In genomic region chr7:131897282-131897681, GRCm38 (mm10) we compare ENCODE assay signal across 9 mouse cellular contexts.
DNase-seq lines count a peak whose midpoint lies in the region; ATAC-seq and TF ChIP-seq lines count a peak whose summit lies in the region.
"Had no signal": no experiment of that assay in that cellular context is flagged by ENCODE, and none has a peak within 500 bp of the region (broad histone marks: within the 10 kb centered on the region; RNA-seq: fewer than 3 reads in every experiment).

No protein-coding gene starts in this region.

- H3K9ac ChIP-seq in kidney, embryonic 14.5 days (ENCODE audit: low read depth, low read length) = no peak overlapping the region
- no peak overlapping the region for H3K9ac ChIP-seq in CH12.LX (ENCODE audit: insufficient read depth, low read depth)
- H3K9ac ChIP-seq: liver, embryonic 13.5 days had no signal

- peaks cover 11% of the 10 kb centered on the region for H3K9me3 ChIP-seq in kidney, embryonic 14.5 days (ENCODE audit: control insufficient read depth, low read length)
- peaks cover 5% of the 10 kb centered on the region for H3K9me3 ChIP-seq in CH12.LX (replicated peaks; ENCODE audit: low read length)
- H3K9me3 ChIP-seq: liver, embryonic 13.5 days had no signal

- DNase-seq in kidney, adult 18-20 months = peak; percentile 11
- DNase-seq in CH12.LX (ENCODE audit: extremely low read depth) (no peak), ZHBTc4 (ENCODE audit: low read depth, low spot score) (peak; percentile 16)
- DNase-seq in forelimb bud, embryonic 11.5 days (ENCODE audit: low read depth, low spot score) = peak; percentile 21
- DNase-seq in thymus, postnatal 0 days (ENCODE audit: low spot score) = no peak
- DNase-seq in urinary bladder, postnatal 4 days (ENCODE audit: low spot score in 2 of 2) = no peak
- DNase-seq: liver, embryonic 13.5 days had no signal

- no peak for ATAC-seq in kidney, embryonic 14.5 days (ENCODE audit: low FRiP score, low TSS enrichment)
- no peak for ATAC-seq in megakaryocyte progenitor cell, adult 5-6 weeks (replicated peaks; ENCODE audit: poor library complexity)

- peak in 1 of 2 experiments; percentile 37; a peak in 2 of 4 replicates for TF ChIP-seq CTCF in CH12.LX (conservative IDR thresholded peaks at IDR 0.05 in 1 of 2, IDR thresholded peaks at IDR 0.05 in 1 of 2; ENCODE audit: low read depth in 2 of 2, low read length in 2 of 2)

- H3K4me2 ChIP-seq in kidney, embryonic 14.5 days (replicated peaks; ENCODE audit: low read depth, low read length) = no peak overlapping the region
- no peak overlapping the region for H3K4me2 ChIP-seq in CH12.LX (ENCODE audit: insufficient read depth, low read depth, poor library complexity, severe bottlenecking)
- H3K4me2 ChIP-seq: liver, embryonic 13.5 days had no signal

- H3K79me2 ChIP-seq in CH12.LX (replicated peaks; ENCODE audit: control insufficient read depth, extremely low read depth, insufficient read depth, poor library complexity, severe bottlenecking) = no peaks in the 10 kb centered on the region

- TF ChIP-seq EP300 in CH12.LX (IDR thresholded peaks at IDR 0.05; ENCODE audit: low read length) = no peak

- no peaks in the 10 kb centered on the region for H3K27me3 ChIP-seq in kidney, embryonic 14.5 days (ENCODE audit: control insufficient read depth, insufficient read depth, low read length)
- H3K27me3 ChIP-seq in CH12.LX (replicated peaks) = peaks cover 70% of the 10 kb centered on the region
- H3K27me3 ChIP-seq: liver, embryonic 13.5 days had no signal

- H3K4me1 ChIP-seq in kidney, embryonic 14.5 days (ENCODE audit: control insufficient read depth, insufficient read depth, low read length) = no peaks in the 10 kb centered on the region
- H3K4me1 ChIP-seq in CH12.LX (ENCODE audit: control insufficient read depth in 1 of 2, insufficient read depth in 2 of 2) = no peaks in the 10 kb centered on the region
- H3K4me1 ChIP-seq: liver, embryonic 13.5 days had no signal

- no peak for TF ChIP-seq POLR2A in CH12.LX (IDR thresholded peaks at IDR 0.05; ENCODE audit: low read depth, low read length)

- H3K27ac ChIP-seq in kidney, embryonic 14.5 days (ENCODE audit: low read depth, low read length) = no peak overlapping the region
- no peak overlapping the region for H3K27ac ChIP-seq in CH12.LX (ENCODE audit: insufficient read depth, low read depth)
- H3K27ac ChIP-seq: liver, embryonic 13.5 days had no signal

- TF ChIP-seq RAD21 in CH12.LX (IDR thresholded peaks at IDR 0.05; ENCODE audit: low read depth, low read length) = peak; percentile 27

- dilution Hi-C loops in CH12.LX (cut with MboI; ENCODE audit: extremely low pct_ligation_motif_present, extremely low pct_unique_long_range_greater_than_20kb, low sequenced_read_pairs) = no loop called here

- no peak overlapping the region for H3K4me3 ChIP-seq in kidney, embryonic 14.5 days (ENCODE audit: low read length)
- H3K4me3 ChIP-seq in CH12.LX (replicated peaks in 1 of 3; ENCODE audit: low read depth in 2 of 3, low read length in 2 of 3, poor library complexity in 1 of 3) = no peak overlapping the region
- H3K4me3 ChIP-seq: liver, embryonic 13.5 days had no signal

- WGBS in kidney, embryonic 14.5 days = 18% methylated on average over 4 of the region's 4 CpGs

- in situ Hi-C loops in CH12.LX (cut with MboI; ENCODE audit: low pct_ligation_motif_present, low pct_unique_long_range_greater_than_20kb, low sequenced_read_pairs) = loop anchor here (10.0 to 25.0 kb wide), 2 partner anchors 318 to 640 kb away; no protein-coding TSS in a partner anchor

- H3K36me3 ChIP-seq in kidney, embryonic 14.5 days (ENCODE audit: control insufficient read depth, insufficient read depth, low read length) = no peaks in the 10 kb centered on the region
- H3K36me3 ChIP-seq in CH12.LX (replicated peaks in 1 of 2; ENCODE audit: control insufficient read depth in 1 of 2, insufficient read depth in 1 of 2, low read length in 1 of 2) = no peaks in the 10 kb centered on the region
- H3K36me3 ChIP-seq: liver, embryonic 13.5 days had no signal

TF ChIP-seq in CH12.LX, 34 proteins besides CTCF, POLR2A, EP300 and RAD21:
- TF ChIP-seq NRF1 (IDR thresholded peaks at IDR 0.05; ENCODE audit: low read depth, low read length) (no peak), ZMIZ1 (IDR thresholded peaks at IDR 0.05; ENCODE audit: low read depth, low read length) (no peak), MEF2A (IDR thresholded peaks at IDR 0.05; ENCODE audit: borderline replicate concordance, low read depth, low read length) (no peak), RCOR1 (conservative IDR thresholded peaks at IDR 0.05; ENCODE audit: low read depth, low read length) (no peak), PAX5 (IDR thresholded peaks at IDR 0.05; ENCODE audit: low read length) (no peak), MYC (IDR thresholded peaks at IDR 0.05; ENCODE audit: low read depth, low read length) (no peak), NELFE (IDR thresholded peaks at IDR 0.05; ENCODE audit: low read depth, low read length) (no peak), MXI1 (IDR thresholded peaks at IDR 0.05; ENCODE audit: low read depth, low read length) (no peak), SIN3A (IDR thresholded peaks at IDR 0.05; ENCODE audit: low read length) (no peak), ZKSCAN1 (IDR thresholded peaks at IDR 0.05; ENCODE audit: borderline replicate concordance, low read depth, low read length) (no peak), BHLHE40 (IDR thresholded peaks at IDR 0.05; ENCODE audit: low read depth, low read length) (no peak), UBTF (IDR thresholded peaks at IDR 0.05; ENCODE audit: low read depth, low read length) (no peak), SMC3 (IDR thresholded peaks at IDR 0.05; ENCODE audit: low read depth, low read length) (no peak), MAX (IDR thresholded peaks at IDR 0.05; ENCODE audit: low read length) (no peak), POLR2AphosphoS2 (IDR thresholded peaks at IDR 0.05; ENCODE audit: low read depth, low read length) (no peak), ZNF384 (IDR thresholded peaks at IDR 0.05; ENCODE audit: low read depth, low read length) (no peak)

Comparison
In these comparisons a context has a peak if more than half of its experiments do, and no peak if none do; other contexts are left out.
1. DNase-seq: peak in kidney, adult 18-20 months (single experiment), ZHBTc4 (single experiment) and forelimb bud, embryonic 11.5 days (single experiment); none in CH12.LX (single experiment), thymus, postnatal 0 days (single experiment) and urinary bladder, postnatal 4 days (0 of 2).